Mouse (Mus musculus): ENCODE measurements around the gene Itga11. TPM values are rescaled to one million over a fixed set of nuclear protein-coding genes. Genes with fewer than 3 reads are reported as not detected.

Itga11 gene
- polyA plus RNA-seq, 1 experiment = 1.1 TPM

DNA sequence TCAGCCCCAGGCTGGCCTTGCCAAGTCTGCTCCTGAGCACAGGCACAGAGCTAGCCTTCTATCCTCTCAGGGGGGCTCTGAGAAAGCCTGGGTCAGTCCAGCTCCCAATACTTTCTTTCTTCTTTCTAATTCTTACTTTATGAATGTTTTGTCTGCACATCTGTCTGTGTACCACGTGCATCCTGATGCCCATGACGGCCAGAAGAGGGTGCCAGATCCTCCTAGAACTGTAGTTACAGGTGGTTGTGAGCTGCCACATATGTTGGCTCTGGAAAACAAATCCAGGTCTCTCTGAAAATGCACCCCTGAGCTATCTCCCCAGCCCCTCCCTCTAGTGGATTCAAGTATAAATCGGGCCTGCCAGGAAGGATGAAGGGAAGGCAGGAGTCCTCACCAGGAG lies 82.0 kb downstream of the Itga11 start:
- TF ChIP-seq POLR2A (IDR thresholded peaks at IDR 0.05; ENCODE audit: borderline replicate concordance, control insufficient read depth, low read depth, low read length) (no peak), CTCF (IDR thresholded peaks at IDR 0.05; ENCODE audit: control insufficient read depth, insufficient read depth, low read length) (peak; percentile 25; the same call in 1 of the 2 replicates)
- no peak overlapping the region for H3K4me3 ChIP-seq (replicated peaks; ENCODE audit: control insufficient read depth, low read depth, low read length)
- 65% methylated on average over 3 of the region's 3 CpGs for WGBS
- no peaks in the 10 kb centered on the region for H3K4me1 ChIP-seq (ENCODE audit: control insufficient read depth, insufficient read depth, low read length)
- H3K27ac ChIP-seq (ENCODE audit: control insufficient read depth, insufficient read depth, low read depth, low read length, poor library complexity) = no peak overlapping the region

DNA sequence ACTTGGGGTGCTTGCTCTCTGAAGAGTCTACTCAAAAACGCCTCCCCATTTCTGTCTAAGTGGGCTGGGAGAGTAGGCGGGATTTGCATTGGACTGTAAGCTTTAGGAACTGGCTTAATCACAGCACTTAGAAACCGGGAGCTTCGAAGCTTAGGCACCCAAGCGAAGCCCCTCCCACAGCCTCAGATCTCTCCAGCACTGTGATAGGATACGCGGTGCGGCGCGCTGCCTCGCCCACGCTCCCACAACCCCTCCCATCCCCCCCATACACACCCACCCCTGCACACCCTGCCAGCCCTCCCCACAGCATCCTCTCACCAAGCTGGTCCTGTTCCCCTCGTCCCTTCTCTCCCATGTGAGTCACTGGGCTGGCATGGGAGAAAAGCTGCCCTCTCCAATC lies 85.9 kb downstream of the Itga11 start:
- H3K27ac ChIP-seq (ENCODE audit: control insufficient read depth, insufficient read depth, low read depth, low read length, poor library complexity) = no peak overlapping the region
- TF ChIP-seq POLR2A (IDR thresholded peaks at IDR 0.05; ENCODE audit: borderline replicate concordance, control insufficient read depth, low read depth, low read length) (no peak), CTCF (IDR thresholded peaks at IDR 0.05; ENCODE audit: control insufficient read depth, insufficient read depth, low read length) (no peak)
- WGBS = 25% methylated on average over 13 of the region's 13 CpGs
- H3K4me1 ChIP-seq (ENCODE audit: control insufficient read depth, insufficient read depth, low read length) = no peaks in the 10 kb centered on the region
- H3K4me3 ChIP-seq (replicated peaks; ENCODE audit: control insufficient read depth, low read depth, low read length) = no peak overlapping the region

DNA sequence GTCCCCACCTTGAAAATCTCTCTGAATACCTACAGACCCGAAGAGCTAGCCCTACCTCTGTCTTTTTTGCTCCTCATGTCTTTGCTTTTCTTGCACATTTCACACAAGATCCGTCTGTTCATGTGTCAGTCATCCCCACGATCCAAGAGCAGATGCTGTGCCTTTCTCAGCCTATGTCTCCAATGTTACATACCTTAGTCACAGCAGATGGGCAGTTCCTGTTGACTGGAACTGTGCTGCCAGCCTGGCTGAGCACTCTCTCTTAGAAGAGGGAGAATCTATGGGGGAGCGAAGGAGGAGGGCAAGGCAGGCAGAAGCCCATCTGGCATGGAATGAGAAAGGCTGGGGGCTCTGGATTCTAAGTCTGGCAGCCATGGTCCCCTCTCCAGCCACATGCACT lies 87.7 kb downstream of the Itga11 start:
- H3K4me1 ChIP-seq (ENCODE audit: control insufficient read depth, insufficient read depth, low read length) = no peaks in the 10 kb centered on the region
- TF ChIP-seq CTCF (IDR thresholded peaks at IDR 0.05; ENCODE audit: control insufficient read depth, insufficient read depth, low read length) (no peak), POLR2A (IDR thresholded peaks at IDR 0.05; ENCODE audit: borderline replicate concordance, control insufficient read depth, low read depth, low read length) (no peak)
- 68% methylated on average over 4 of the region's 4 CpGs for WGBS
- no peak overlapping the region for H3K4me3 ChIP-seq (replicated peaks; ENCODE audit: control insufficient read depth, low read depth, low read length)
- no peak overlapping the region for H3K27ac ChIP-seq (ENCODE audit: control insufficient read depth, insufficient read depth, low read depth, low read length, poor library complexity)

DNA sequence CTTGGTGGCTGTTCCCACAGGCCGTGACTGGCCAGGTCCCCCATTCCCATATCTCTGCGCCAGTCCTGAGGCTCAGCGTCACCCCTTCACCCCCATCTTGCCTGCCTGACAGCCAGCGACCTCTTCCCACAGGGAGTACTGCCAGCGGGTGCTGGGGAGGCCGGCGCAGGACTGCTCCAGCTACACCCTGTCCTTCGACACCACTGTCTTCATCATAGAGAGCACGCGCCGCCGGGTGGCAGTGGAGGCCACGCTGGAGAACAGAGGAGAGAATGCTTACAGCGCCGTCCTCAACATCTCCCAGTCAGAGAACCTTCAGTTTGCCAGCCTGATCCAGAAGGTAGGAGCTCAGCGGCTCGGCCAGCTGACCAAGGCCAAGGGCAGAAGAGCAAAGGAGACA lies 89.8 kb downstream of the Itga11 start:
- no peak overlapping the region for H3K4me3 ChIP-seq (replicated peaks; ENCODE audit: control insufficient read depth, low read depth, low read length)
- no peaks in the 10 kb centered on the region for H3K4me1 ChIP-seq (ENCODE audit: control insufficient read depth, insufficient read depth, low read length)
- WGBS = 75% methylated on average over 17 of the region's 17 CpGs
- H3K27ac ChIP-seq (ENCODE audit: control insufficient read depth, insufficient read depth, low read depth, low read length, poor library complexity) = no peak overlapping the region
- TF ChIP-seq POLR2A (IDR thresholded peaks at IDR 0.05; ENCODE audit: borderline replicate concordance, control insufficient read depth, low read depth, low read length) (no peak), CTCF (IDR thresholded peaks at IDR 0.05; ENCODE audit: control insufficient read depth, insufficient read depth, low read length) (no peak)

DNA sequence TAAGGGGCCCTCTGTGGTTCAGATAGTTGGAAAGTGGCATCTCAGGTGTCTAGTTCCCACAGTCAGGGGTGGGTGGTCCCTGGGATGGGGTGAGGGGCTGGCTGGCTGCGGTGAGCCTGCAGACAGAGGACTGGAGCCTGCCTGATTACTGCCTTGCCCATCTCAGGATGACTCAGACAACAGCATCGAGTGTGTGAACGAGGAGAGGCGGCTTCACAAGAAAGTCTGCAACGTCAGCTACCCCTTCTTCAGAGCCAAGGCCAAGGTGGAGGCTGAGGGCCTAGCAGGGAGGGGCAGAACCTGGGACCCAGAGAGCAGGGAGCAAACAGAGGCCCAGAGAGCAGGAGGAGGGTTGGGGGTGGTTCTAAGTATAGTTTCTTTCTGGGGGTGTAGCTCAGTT lies 90.7 kb downstream of the Itga11 start:
- 86% methylated on average over 5 of the region's 5 CpGs for WGBS
- no peak overlapping the region for H3K4me3 ChIP-seq (replicated peaks; ENCODE audit: control insufficient read depth, low read depth, low read length)
- H3K4me1 ChIP-seq (ENCODE audit: control insufficient read depth, insufficient read depth, low read length) = no peaks in the 10 kb centered on the region
- H3K27ac ChIP-seq (ENCODE audit: control insufficient read depth, insufficient read depth, low read depth, low read length, poor library complexity) = no peak overlapping the region
- TF ChIP-seq CTCF (IDR thresholded peaks at IDR 0.05; ENCODE audit: control insufficient read depth, insufficient read depth, low read length) (no peak), POLR2A (IDR thresholded peaks at IDR 0.05; ENCODE audit: borderline replicate concordance, control insufficient read depth, low read depth, low read length) (no peak)

DNA sequence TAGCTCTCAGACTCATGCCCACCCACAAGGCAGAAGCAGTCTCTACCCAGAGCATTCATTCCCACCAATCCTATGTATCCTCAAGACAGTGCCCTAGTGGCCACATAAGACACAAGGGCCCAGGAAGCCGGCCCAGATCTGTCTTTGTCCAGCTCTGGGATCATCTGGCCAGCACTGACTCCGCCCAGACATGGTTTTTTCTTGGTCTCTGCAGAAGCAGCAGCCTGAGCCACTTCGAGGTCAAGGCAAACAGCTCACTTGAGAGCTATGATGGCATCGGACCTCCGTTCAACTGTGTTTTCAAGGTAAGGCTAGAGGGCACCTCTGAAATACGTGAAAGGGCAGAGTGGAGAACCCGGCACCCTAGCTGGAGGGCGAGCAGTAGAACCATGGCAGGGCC lies 95.1 kb downstream of the Itga11 start:
- 78% methylated on average over 8 of the region's 8 CpGs for WGBS
- Histone ChIP-seq H3K4me1 (ENCODE audit: control insufficient read depth, insufficient read depth, low read length) (no peaks in the 10 kb centered on the region), H3K4me3 (replicated peaks; ENCODE audit: control insufficient read depth, low read depth, low read length) (no peak overlapping the region), H3K27ac (ENCODE audit: control insufficient read depth, insufficient read depth, low read depth, low read length, poor library complexity) (no peak overlapping the region)
- no peak for TF ChIP-seq CTCF (IDR thresholded peaks at IDR 0.05; ENCODE audit: control insufficient read depth, insufficient read depth, low read length)
- no peak for TF ChIP-seq POLR2A (IDR thresholded peaks at IDR 0.05; ENCODE audit: borderline replicate concordance, control insufficient read depth, low read depth, low read length)

DNA sequence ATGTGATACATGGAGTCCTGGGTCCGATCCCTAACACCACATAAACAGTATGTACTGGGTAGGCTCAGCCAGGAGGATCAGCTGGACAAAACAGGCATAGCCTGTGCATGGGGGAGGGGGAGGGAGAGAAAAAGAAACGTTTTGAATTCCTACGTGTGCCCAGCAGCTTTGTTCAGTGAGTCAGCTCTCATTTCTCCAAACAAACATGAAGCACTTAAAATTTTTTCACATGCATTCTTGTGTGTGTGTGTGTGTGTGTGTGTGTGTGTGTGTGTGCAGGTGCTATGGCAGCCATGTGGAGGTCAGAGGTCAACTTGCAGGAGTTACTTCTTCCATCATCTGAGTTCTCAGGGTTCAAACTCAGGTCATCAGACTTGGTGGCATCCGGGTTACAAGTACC lies 97.8 kb downstream of the Itga11 start:
- 64% methylated on average over 4 of the region's 4 CpGs for WGBS
- TF ChIP-seq CTCF (IDR thresholded peaks at IDR 0.05; ENCODE audit: control insufficient read depth, insufficient read depth, low read length) (no peak), POLR2A (IDR thresholded peaks at IDR 0.05; ENCODE audit: borderline replicate concordance, control insufficient read depth, low read depth, low read length) (no peak)
- H3K4me1 ChIP-seq (ENCODE audit: control insufficient read depth, insufficient read depth, low read length) = no peaks in the 10 kb centered on the region
- no peak overlapping the region for H3K27ac ChIP-seq (ENCODE audit: control insufficient read depth, insufficient read depth, low read depth, low read length, poor library complexity)
- H3K4me3 ChIP-seq (replicated peaks; ENCODE audit: control insufficient read depth, low read depth, low read length) = no peak overlapping the region

DNA sequence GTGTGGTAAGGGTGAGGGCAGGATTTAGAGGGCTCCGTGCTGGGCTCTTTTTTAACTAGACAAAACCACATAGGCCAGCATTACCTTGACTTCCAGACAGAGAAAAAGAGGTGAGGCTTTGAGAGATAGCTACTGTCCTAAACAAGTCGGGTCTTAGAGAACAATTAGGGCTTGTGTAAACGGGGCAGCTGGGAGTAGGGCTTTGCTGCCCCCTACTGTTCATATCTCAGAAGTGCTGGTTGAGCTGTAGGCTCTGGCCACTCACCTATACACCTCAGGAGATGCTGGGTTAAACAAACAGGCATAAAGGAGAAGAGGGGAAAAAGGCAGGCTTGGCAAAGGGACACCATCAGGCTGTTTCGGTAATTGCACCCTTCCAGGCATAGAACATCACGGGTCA lies 99.8 kb downstream of the Itga11 start:
- WGBS = 10% methylated on average over 5 of the region's 5 CpGs
- TF ChIP-seq CTCF (IDR thresholded peaks at IDR 0.05; ENCODE audit: control insufficient read depth, insufficient read depth, low read length) = peak; percentile 64
- TF ChIP-seq POLR2A (IDR thresholded peaks at IDR 0.05; ENCODE audit: borderline replicate concordance, control insufficient read depth, low read depth, low read length) = no peak
- Histone ChIP-seq H3K4me1 (ENCODE audit: control insufficient read depth, insufficient read depth, low read length) (no peaks in the 10 kb centered on the region), H3K27ac (ENCODE audit: control insufficient read depth, insufficient read depth, low read depth, low read length, poor library complexity) (no peak overlapping the region), H3K4me3 (replicated peaks; ENCODE audit: control insufficient read depth, low read depth, low read length) (no peak overlapping the region)

DNA sequence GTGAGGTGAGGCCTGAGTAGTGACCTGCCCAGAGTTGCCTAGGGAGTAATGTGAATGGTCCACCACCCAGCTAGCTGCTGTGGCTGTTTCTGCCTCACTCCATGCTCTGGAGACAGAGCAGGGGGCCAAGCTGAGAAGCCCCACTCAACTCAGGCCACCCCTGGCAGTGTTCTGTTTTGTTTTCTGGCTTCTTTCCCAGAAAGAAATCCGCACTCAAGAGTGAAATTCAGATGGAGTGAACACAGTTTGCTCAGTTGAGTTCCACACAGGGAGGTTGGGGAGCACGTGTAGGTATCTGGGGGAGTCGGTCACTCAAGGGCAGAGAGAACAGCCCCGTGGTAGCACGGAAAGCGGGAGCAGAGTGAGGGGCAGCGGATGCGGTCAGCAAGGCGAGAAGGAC lies 101.1 kb downstream of the Itga11 start:
- WGBS = 84% methylated on average over 9 of the region's 9 CpGs

More for the DNA sequence above, 101.1 kb downstream of the Itga11 start:
- TF ChIP-seq CTCF (IDR thresholded peaks at IDR 0.05; ENCODE audit: control insufficient read depth, insufficient read depth, low read length) (no peak), POLR2A (IDR thresholded peaks at IDR 0.05; ENCODE audit: borderline replicate concordance, control insufficient read depth, low read depth, low read length) (no peak)
- H3K4me3 ChIP-seq (replicated peaks; ENCODE audit: control insufficient read depth, low read depth, low read length) = no peak overlapping the region
- no peak overlapping the region for H3K27ac ChIP-seq (ENCODE audit: control insufficient read depth, insufficient read depth, low read depth, low read length, poor library complexity)
- no peaks in the 10 kb centered on the region for H3K4me1 ChIP-seq (ENCODE audit: control insufficient read depth, insufficient read depth, low read length)

All from bone marrow, adult 2 months (tissue).